Mouse (Mus musculus): ENCODE measurements around the gene Ormdl3. TPM values are rescaled to one million over a fixed set of nuclear protein-coding genes. Genes with fewer than 3 reads are reported as not detected.
"Not testable (repeated sequence)": the region's sequence is repeated elsewhere in the genome, so short reads cannot be mapped to it uniquely, and the experiment has no call there.

Gene Ormdl3
- total RNA-seq (2021): 10 to 100 TPM; 44.1 to 49.6 TPM

GRCm38 (mm10) chr11:98586892-98587563 lies at the start of gene Ormdl3:
Gene Ormdl3 (minus strand): TSS chr11:98587368.
- intact Hi-C loops (cut with DNase I): no loop called here
- peak; percentile 98 to 99 for DNase-seq (ENCODE audit: extremely low spot score in 1 of 2, low spot score in 2 of 2)

GRCm38 (mm10) chr11:98635312-98635970 lies 48.3 kb upstream of the Ormdl3 start:
- intact Hi-C loops (cut with DNase I): not testable (repeated sequence)
- DNase-seq (ENCODE audit: extremely low spot score in 1 of 2, low spot score in 2 of 2): peak in 1 of 2 experiments; percentile 31

GRCm38 (mm10) chr11:98630646-98631045 lies 43.5 kb upstream of the Ormdl3 start:
- DNase-seq (ENCODE audit: extremely low spot score in 1 of 2, low spot score in 2 of 2): no peak
- intact Hi-C loops (cut with DNase I): no loop called here

- no peak for DNase-seq (ENCODE audit: extremely low spot score in 1 of 2, low spot score in 2 of 2)
Measured at GRCm38 (mm10) chr11:98628706-98629105, 41.5 kb upstream of the Ormdl3 start.

GRCm38 (mm10) chr11:98625611-98626410 lies 38.6 kb upstream of the Ormdl3 start, which contains the start of the genes Gm12355 and Gsdma3:
Gene Gm12355 (minus strand): TSS chr11:98625661.
Gene Gsdma3 (plus strand): TSS chr11:98626360.
- no peak for DNase-seq (ENCODE audit: extremely low spot score in 1 of 2, low spot score in 2 of 2)
- intact Hi-C loops (cut with DNase I): no loop called here

More at GRCm38 (mm10) chr11:98628706-98629105, 41.5 kb upstream of the Ormdl3 start:
- intact Hi-C loops (cut with DNase I): no loop called here

- DNase-seq (ENCODE audit: extremely low spot score in 1 of 2, low spot score in 2 of 2); intact Hi-C loops (cut with DNase I): not testable (repeated sequence)
Measured at GRCm38 (mm10) chr11:98624381-98624780, 37.2 kb upstream of the Ormdl3 start.

GRCm38 (mm10) chr11:98623981-98624380 lies 36.8 kb upstream of the Ormdl3 start:
- DNase-seq (ENCODE audit: extremely low spot score in 1 of 2, low spot score in 2 of 2); intact Hi-C loops (cut with DNase I): not testable (repeated sequence)

- DNase-seq (ENCODE audit: extremely low spot score in 1 of 2, low spot score in 2 of 2): no peak
- intact Hi-C loops (cut with DNase I): no loop called here
Measured at GRCm38 (mm10) chr11:98620791-98621190, 33.6 kb upstream of the Ormdl3 start.

GRCm38 (mm10) chr11:98606763-98607162 lies 19.6 kb upstream of the Ormdl3 start:
- intact Hi-C loops (cut with DNase I): loop anchor here (5.0 kb wide), 1 partner anchor 51 kb away; no protein-coding TSS in a partner anchor
- peak; percentile 36 to 51 for DNase-seq (ENCODE audit: extremely low spot score in 1 of 2, low spot score in 2 of 2)

GRCm38 (mm10) chr11:98604911-98605310 lies 17.7 kb upstream of the Ormdl3 start:
- not testable (repeated sequence) for DNase-seq (ENCODE audit: extremely low spot score in 1 of 2, low spot score in 2 of 2)
- intact Hi-C loops (cut with DNase I): loop anchor here (5.0 kb wide), 1 partner anchor 52 kb away; no protein-coding TSS in a partner anchor

GRCm38 (mm10) chr11:98603953-98604352 lies 16.8 kb upstream of the Ormdl3 start:
- DNase-seq (ENCODE audit: extremely low spot score in 1 of 2, low spot score in 2 of 2): no peak
- intact Hi-C loops (cut with DNase I): no loop called here

GRCm38 (mm10) chr11:98602090-98602690 lies 15.0 kb upstream of the Ormdl3 start:
- intact Hi-C loops (cut with DNase I): no loop called here
- no peak for DNase-seq (ENCODE audit: extremely low spot score in 1 of 2, low spot score in 2 of 2)

GRCm38 (mm10) chr11:98599291-98599690 lies 12.1 kb upstream of the Ormdl3 start:
- intact Hi-C loops (cut with DNase I): no loop called here
- DNase-seq (ENCODE audit: extremely low spot score in 1 of 2, low spot score in 2 of 2): no peak

- DNase-seq (ENCODE audit: extremely low spot score in 1 of 2, low spot score in 2 of 2): no peak
Measured at GRCm38 (mm10) chr11:98598851-98599290, 11.7 kb upstream of the Ormdl3 start.

GRCm38 (mm10) chr11:98597991-98598390 lies 10.8 kb upstream of the Ormdl3 start, which contains the start of gene Lrrc3c:
Gene Lrrc3c (plus strand): TSS chr11:98598291.
- no peak for DNase-seq (ENCODE audit: extremely low spot score in 1 of 2, low spot score in 2 of 2)
- intact Hi-C loops (cut with DNase I): no loop called here

More at GRCm38 (mm10) chr11:98598851-98599290, 11.7 kb upstream of the Ormdl3 start:
- intact Hi-C loops (cut with DNase I): no loop called here

GRCm38 (mm10) chr11:98597363-98597762 lies 10.2 kb upstream of the Ormdl3 start:
- intact Hi-C loops (cut with DNase I): no loop called here
- DNase-seq (ENCODE audit: extremely low spot score in 1 of 2, low spot score in 2 of 2): peak in 1 of 2 experiments; percentile 60

GRCm38 (mm10) chr11:98595955-98596354 lies 8.8 kb upstream of the Ormdl3 start:
- intact Hi-C loops (cut with DNase I): no loop called here
- no peak for DNase-seq (ENCODE audit: extremely low spot score in 1 of 2, low spot score in 2 of 2)

- no peak for DNase-seq (ENCODE audit: extremely low spot score in 1 of 2, low spot score in 2 of 2)
Measured at GRCm38 (mm10) chr11:98595473-98595872, 8.3 kb upstream of the Ormdl3 start.

GRCm38 (mm10) chr11:98595021-98595420 lies 7.9 kb upstream of the Ormdl3 start:
- intact Hi-C loops (cut with DNase I): no loop called here
- no peak for DNase-seq (ENCODE audit: extremely low spot score in 1 of 2, low spot score in 2 of 2)

More at GRCm38 (mm10) chr11:98595473-98595872, 8.3 kb upstream of the Ormdl3 start:
- intact Hi-C loops (cut with DNase I): no loop called here
